ENCODE assay signal across 10 mouse cellular contexts in genomic region chr12:99123611-99124495, GRCm38 (mm10).
A peak's percentile ranks its signal among the peaks of the same experiment; 100 is the strongest.
DNase-seq lines count a peak whose midpoint lies in the region; ATAC-seq and TF ChIP-seq lines count a peak whose summit lies in the region.
"Had no signal": no experiment of that assay in that cellular context is flagged by ENCODE, and none has a peak within 500 bp of the region (broad histone marks: within the 10 kb centered on the region; RNA-seq: fewer than 3 reads in every experiment).

No protein-coding gene starts in this region.

- ATAC-seq in limb, embryonic 14.5 days (ENCODE audit: low FRiP score, low read depth), result no peak
- ATAC-seq in megakaryocyte-erythroid progenitor cell, adult 5-6 weeks (replicated peaks; ENCODE audit: low FRiP score, low TSS enrichment, poor library complexity, severe bottlenecking), result no peak
- ATAC-seq: Patski had no signal

- no peaks in the 10 kb centered on the region for H3K36me3 ChIP-seq in limb, embryonic 14.5 days (ENCODE audit: control insufficient read depth, insufficient read depth, low read length)
- H3K36me3 ChIP-seq in limb, embryonic 10.5 days, result no peaks in the 10 kb centered on the region
- H3K36me3 ChIP-seq in forebrain, embryonic 10.5 days (replicated peaks), result no peaks in the 10 kb centered on the region
- no peaks in the 10 kb centered on the region for H3K36me3 ChIP-seq in midbrain, embryonic 10.5 days

- H3K27ac ChIP-seq in limb, embryonic 14.5 days (replicated peaks; ENCODE audit: low read depth, low read length), result no peak overlapping the region
- H3K27ac ChIP-seq in limb, embryonic 10.5 days, result no peak overlapping the region
- H3K27ac ChIP-seq in forebrain, embryonic 10.5 days, result no peak overlapping the region
- no peak overlapping the region for H3K27ac ChIP-seq in midbrain, embryonic 10.5 days (replicated peaks)

- no peak overlapping the region for H3K9ac ChIP-seq in limb, embryonic 14.5 days (ENCODE audit: low read depth, low read length, severe bottlenecking)

- DNase-seq in limb, embryonic 14.5 days (ENCODE audit: low spot score), result peak; percentile 44
- no peak for DNase-seq in limb, embryonic 10.5 days (ENCODE audit: low spot score)
- DNase-seq in cerebellum, adult 18-20 months, result peak; percentile 24 to 30
- peak; percentile 11 to 36 for DNase-seq in heart, postnatal 14 days
- peak; percentile 80 to 97 for DNase-seq in left cerebral cortex, postnatal 25 days (ENCODE audit: low spot score in 2 of 2)
- no peak for DNase-seq in forebrain, embryonic 10.5 days (ENCODE audit: extremely low spot score, low spot score)
- no peak for DNase-seq in midbrain, embryonic 10.5 days (ENCODE audit: low spot score)

- WGBS in limb, embryonic 14.5 days, result 72% methylated on average over 15 of the region's 15 CpGs
- WGBS in limb, embryonic 10.5 days, result 84% methylated on average over 15 of the region's 15 CpGs
- 87% methylated on average over 15 of the region's 15 CpGs for WGBS in forebrain, embryonic 10.5 days
- 88% methylated on average over 15 of the region's 15 CpGs for WGBS in midbrain, embryonic 10.5 days

- TF ChIP-seq POLR2A in limb, embryonic 14.5 days (IDR thresholded peaks at IDR 0.05; ENCODE audit: borderline replicate concordance, extremely low read depth, insufficient read depth, insufficient read length), result no peak

- no peak overlapping the region for H3K4me3 ChIP-seq in limb, embryonic 14.5 days (replicated peaks; ENCODE audit: low read length)
- no peak overlapping the region for H3K4me3 ChIP-seq in limb, embryonic 10.5 days
- no peak overlapping the region for H3K4me3 ChIP-seq in forebrain, embryonic 10.5 days
- H3K4me3 ChIP-seq in midbrain, embryonic 10.5 days, result no peak overlapping the region
- H3K4me3 ChIP-seq: erythroblast, embryonic 14.5 days had no signal

- intact Hi-C loops in heart, postnatal 14 days (cut with DNase I), result no loop called here
- intact Hi-C loops in left cerebral cortex, postnatal 25 days (cut with DNase I), result loop anchor here (2.0 to 5.0 kb wide), 2 partner anchors 59 to 348 kb away; no protein-coding TSS in a partner anchor

- H3K27me3 ChIP-seq in limb, embryonic 14.5 days (ENCODE audit: control insufficient read depth, insufficient read depth, low read length), result no peaks in the 10 kb centered on the region
- H3K27me3 ChIP-seq in limb, embryonic 10.5 days (ENCODE audit: low read depth, poor library complexity, severe bottlenecking), result no peaks in the 10 kb centered on the region
- H3K27me3 ChIP-seq in forebrain, embryonic 10.5 days (ENCODE audit: poor library complexity, severe bottlenecking), result peaks cover 42% of the 10 kb centered on the region
- no peaks in the 10 kb centered on the region for H3K27me3 ChIP-seq in midbrain, embryonic 10.5 days (ENCODE audit: low read depth, poor library complexity, severe bottlenecking)
- H3K27me3 ChIP-seq: Patski had no signal

- peaks cover 3% of the 10 kb centered on the region; the same call in 1 of the 2 replicates for H3K4me1 ChIP-seq in limb, embryonic 14.5 days (ENCODE audit: control insufficient read depth, insufficient read depth, low read length)
- H3K4me1 ChIP-seq in limb, embryonic 10.5 days, result 0 out of 2 replicates have a peak, but pooled peaks cover 3% of the 10 kb centered on the region
- peaks cover 15% of the 10 kb centered on the region; the same call in 1 of the 2 replicates for H3K4me1 ChIP-seq in forebrain, embryonic 10.5 days
- peaks cover 10% of the 10 kb centered on the region for H3K4me1 ChIP-seq in midbrain, embryonic 10.5 days

- no peak overlapping the region for H3K4me2 ChIP-seq in limb, embryonic 14.5 days (replicated peaks; ENCODE audit: low read depth, low read length, severe bottlenecking)

- no peaks in the 10 kb centered on the region; the same call in 1 of the 2 replicates for H3K9me3 ChIP-seq in limb, embryonic 14.5 days (ENCODE audit: control insufficient read depth, low read length)
- H3K9me3 ChIP-seq in limb, embryonic 10.5 days (replicated peaks), result no peaks in the 10 kb centered on the region
- no peaks in the 10 kb centered on the region; the same call in none of the 2 replicates for H3K9me3 ChIP-seq in forebrain, embryonic 10.5 days
- no peaks in the 10 kb centered on the region; the same call in 1 of the 2 replicates for H3K9me3 ChIP-seq in midbrain, embryonic 10.5 days (replicated peaks)

Comparison
In these comparisons a context has a peak if more than half of its experiments do, and no peak if none do; other contexts are left out.
1. DNase-seq: peak in limb, embryonic 14.5 days (single experiment), cerebellum, adult 18-20 months (2 of 2), heart, postnatal 14 days (2 of 2) and left cerebral cortex, postnatal 25 days (2 of 2); none in limb, embryonic 10.5 days (single experiment), forebrain, embryonic 10.5 days (single experiment) and midbrain, embryonic 10.5 days (single experiment).